Mouse (Mus musculus) midbrain, embryonic 13.5 days (tissue): Measurements from ENCODE around the gene Iltifb. TPM values are rescaled to one million over a fixed set of nuclear protein-coding genes. Genes with fewer than 3 reads are reported as not detected.
"Not testable (repeated sequence)": the region's sequence is repeated elsewhere in the genome, so short reads cannot be mapped to it uniquely, and the experiment has no call there.

Experiments used
- ATAC-seq: fragments of 200-750 bp; cut with Nextera tagmentation; 2 replicates; pipeline ENCODE4 v1.8.0; 2017; ENCODE audit warnings: mild to moderate bottlenecking, moderate TSS enrichment, moderate library complexity
- H3K27ac ChIP-seq: fragments of 300-500 bp; sonication (generic); 2 replicates; pipeline ENCODE4 v1.5.1; 2015; ENCODE audit warnings: inconsistent platforms, mild to moderate bottlenecking, moderate library complexity
- H3K27me3 ChIP-seq: fragments of 300-500 bp; sonication (generic); 2 replicates; pipeline ENCODE4 v1.6.1; 2015; ENCODE audit warnings: mild to moderate bottlenecking, inconsistent platforms
- H3K36me3 ChIP-seq: fragments of 300-500 bp; sonication (generic); 2 replicates; pipeline ENCODE4 v1.6.1; 2015; ENCODE audit warnings: mild to moderate bottlenecking, inconsistent platforms
- H3K4me1 ChIP-seq: fragments of 300-500 bp; sonication (generic); replicated peaks from 2 replicates; pipeline ENCODE4 v1.6.1; 2015; ENCODE audit warnings: inconsistent platforms
- H3K4me2 ChIP-seq: fragments of 300-500 bp; sonication (generic); replicated peaks from 2 replicates; pipeline ENCODE4 v1.6.1; 2015; ENCODE audit warnings: moderate library complexity, mild to moderate bottlenecking, inconsistent platforms
- H3K4me3 ChIP-seq: fragments of 300-500 bp; sonication (generic); replicated peaks from 2 replicates; pipeline ENCODE4 v1.5.1; 2015; ENCODE audit warnings: mild to moderate bottlenecking, inconsistent platforms
- H3K9ac ChIP-seq: fragments of 300-500 bp; sonication (generic); replicated peaks from 2 replicates; pipeline ENCODE4 v1.6.1; 2015; ENCODE audit warnings: mild to moderate bottlenecking, inconsistent platforms
- H3K9me3 ChIP-seq: fragments of 300-500 bp; sonication (generic); 2 replicates; pipeline ENCODE4 v1.6.1; 2016; ENCODE audit warnings: mild to moderate bottlenecking, inconsistent platforms
- WGBS: fragments of 180-500 bp; shearing (Covaris S2); methylation state at CpG from one replicate; pipeline ENCODE4 v1.1.7; 2015; 5-methylcytosine and 5-hydroxymethylcytosine counted together
- polyA plus RNA-seq: library from polyadenylated mRNA; unstranded; fragments of >200 nt; fragmentation: Nextera tagmentation; extraction: Ambion mirVana; gene quantifications from 2 replicates; pipeline ENCODE4 v1.2.1, GENCODE M21; 2015

The Iltifb gene
- not detected in 2 replicates for polyA plus RNA-seq

DNA sequence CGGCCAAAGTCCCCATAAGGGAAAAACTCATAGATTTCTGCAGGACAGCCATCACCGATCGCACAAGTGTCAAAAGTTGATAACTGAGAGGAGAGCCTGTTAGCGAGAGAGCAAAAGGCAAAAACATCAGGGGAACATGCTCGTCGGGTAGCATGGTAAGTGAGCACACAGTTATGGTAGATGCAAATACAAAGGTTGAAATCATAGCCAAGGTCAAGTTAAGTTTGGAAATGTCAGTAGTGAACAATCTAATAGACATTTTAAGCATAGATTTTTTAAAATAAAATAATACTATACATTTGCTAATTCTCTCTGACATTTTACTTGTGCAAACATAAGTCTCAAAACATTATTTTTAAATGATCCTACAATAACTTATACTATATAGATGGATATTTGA lies at the start of gene Iltifb:
Gene Iltifb, minus strand, starts transcription at position 101 of the 400 bp plus-strand sequence.
- Histone ChIP-seq H3K4me1 (no peaks in the 10 kb centered on the region), H3K9ac (no peak within 1 kb of the TSS), H3K9me3 (no peaks in the 10 kb centered on the region), H3K27ac (no peak within 1 kb of the TSS), H3K27me3 (no peaks in the 10 kb centered on the region), H3K4me3 (no peak within 1 kb of the TSS), H3K4me2 (no peak within 1 kb of the TSS), H3K36me3 (no peaks in the 10 kb centered on the region)
- ATAC-seq: no peak
- 94% methylated on average over 6 of the region's 6 CpGs for WGBS

DNA sequence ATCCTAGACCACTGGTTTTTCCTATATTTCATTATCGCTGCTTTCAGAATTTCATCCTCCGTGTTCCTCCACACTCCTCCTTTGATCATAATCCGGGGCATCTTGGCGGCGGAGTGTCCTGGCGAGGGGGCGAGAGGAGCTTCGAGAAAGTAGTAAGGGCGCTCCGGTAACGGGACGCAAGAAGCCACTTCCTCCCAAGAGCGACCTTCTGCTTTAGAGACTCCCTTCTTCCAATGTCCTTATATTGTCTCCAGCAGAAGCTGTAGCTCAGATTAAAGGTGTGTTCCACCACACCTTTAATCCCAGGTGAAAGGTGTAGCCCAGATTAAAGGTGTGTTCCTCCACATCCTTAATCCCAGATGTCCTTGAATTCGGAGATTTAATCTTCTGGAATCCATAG lies 48.3 kb upstream of the Iltifb start, which contains the start of gene Gm9046:
Gene Gm9046, minus strand, starts transcription at position 101 of the 400 bp plus-strand sequence.
- H3K27me3 ChIP-seq, H3K36me3 ChIP-seq, H3K27ac ChIP-seq, H3K9ac ChIP-seq, H3K9me3 ChIP-seq, H3K4me3 ChIP-seq, H3K4me2 ChIP-seq, H3K4me1 ChIP-seq, ATAC-seq: not testable (repeated sequence)
- WGBS: no CpG with 5 or more reads among the region's 14 CpGs

DNA sequence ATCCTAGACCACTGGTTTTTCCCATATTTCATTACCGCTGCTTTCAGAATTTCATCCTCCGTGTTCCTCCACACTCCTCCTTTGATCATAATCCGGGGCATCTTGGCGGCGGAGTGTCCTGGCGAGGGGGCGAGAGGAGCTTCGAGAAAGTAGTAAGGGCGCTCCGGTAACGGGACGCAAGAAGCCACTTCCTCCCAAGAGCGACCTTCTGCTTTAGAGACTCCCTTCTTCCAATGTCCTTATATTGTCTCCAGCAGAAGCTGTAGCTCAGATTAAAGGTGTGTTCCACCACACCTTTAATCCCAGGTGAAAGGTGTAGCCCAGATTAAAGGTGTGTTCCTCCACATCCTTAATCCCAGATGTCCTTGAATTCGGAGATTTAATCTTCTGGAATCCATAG lies 42.9 kb upstream of the Iltifb start, which contains the start of gene Gm9045:
Gene Gm9045, minus strand, starts transcription at position 101 of the 400 bp plus-strand sequence.
- H3K4me1 ChIP-seq, H3K4me2 ChIP-seq, H3K27me3 ChIP-seq, H3K9me3 ChIP-seq, H3K4me3 ChIP-seq, ATAC-seq, H3K9ac ChIP-seq, H3K27ac ChIP-seq, H3K36me3 ChIP-seq: not testable (repeated sequence)
- no CpG with 5 or more reads among the region's 14 CpGs for WGBS

DNA sequence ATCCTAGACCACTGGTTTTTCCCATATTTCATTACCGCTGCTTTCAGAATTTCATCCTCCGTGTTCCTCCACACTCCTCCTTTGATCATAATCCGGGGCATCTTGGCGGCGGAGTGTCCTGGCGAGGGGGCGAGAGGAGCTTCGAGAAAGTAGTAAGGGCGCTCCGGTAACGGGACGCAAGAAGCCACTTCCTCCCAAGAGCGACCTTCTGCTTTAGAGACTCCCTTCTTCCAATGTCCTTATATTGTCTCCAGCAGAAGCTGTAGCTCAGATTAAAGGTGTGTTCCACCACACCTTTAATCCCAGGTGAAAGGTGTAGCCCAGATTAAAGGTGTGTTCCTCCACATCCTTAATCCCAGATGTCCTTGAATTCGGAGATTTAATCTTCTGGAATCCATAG lies 37.5 kb upstream of the Iltifb start, which contains the start of gene Gm9044:
Gene Gm9044, minus strand, starts transcription at position 101 of the 400 bp plus-strand sequence.
- H3K4me1 ChIP-seq, H3K27ac ChIP-seq, H3K9me3 ChIP-seq, H3K4me3 ChIP-seq, H3K36me3 ChIP-seq, H3K27me3 ChIP-seq, H3K4me2 ChIP-seq, H3K9ac ChIP-seq, ATAC-seq: not testable (repeated sequence)
- WGBS: no CpG with 5 or more reads among the region's 14 CpGs

DNA sequence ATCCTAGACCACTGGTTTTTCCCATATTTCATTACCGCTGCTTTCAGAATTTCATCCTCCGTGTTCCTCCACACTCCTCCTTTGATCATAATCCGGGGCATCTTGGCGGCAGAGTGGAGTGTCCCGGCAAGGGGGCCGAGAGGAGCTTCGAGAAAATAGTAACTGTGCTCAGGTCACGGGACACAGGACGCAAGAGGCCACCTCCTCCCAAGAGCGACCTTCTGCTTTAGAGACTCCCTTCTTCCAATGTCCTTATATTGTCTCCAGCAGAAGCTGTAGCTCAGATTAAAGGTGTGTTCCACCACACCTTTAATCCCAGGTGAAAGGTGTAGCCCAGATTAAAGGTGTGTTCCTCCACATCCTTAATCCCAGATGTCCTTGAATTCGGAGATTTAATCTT lies 32.0 kb upstream of the Iltifb start, which contains the start of gene Gm9040:
Gene Gm9040, minus strand, starts transcription at position 101 of the 400 bp plus-strand sequence.
- not testable (repeated sequence) for H3K36me3 ChIP-seq, H3K9me3 ChIP-seq, H3K4me1 ChIP-seq, H3K27me3 ChIP-seq, H3K4me2 ChIP-seq, ATAC-seq, H3K4me3 ChIP-seq, H3K27ac ChIP-seq, H3K9ac ChIP-seq
- WGBS: no CpG with 5 or more reads among the region's 11 CpGs

DNA sequence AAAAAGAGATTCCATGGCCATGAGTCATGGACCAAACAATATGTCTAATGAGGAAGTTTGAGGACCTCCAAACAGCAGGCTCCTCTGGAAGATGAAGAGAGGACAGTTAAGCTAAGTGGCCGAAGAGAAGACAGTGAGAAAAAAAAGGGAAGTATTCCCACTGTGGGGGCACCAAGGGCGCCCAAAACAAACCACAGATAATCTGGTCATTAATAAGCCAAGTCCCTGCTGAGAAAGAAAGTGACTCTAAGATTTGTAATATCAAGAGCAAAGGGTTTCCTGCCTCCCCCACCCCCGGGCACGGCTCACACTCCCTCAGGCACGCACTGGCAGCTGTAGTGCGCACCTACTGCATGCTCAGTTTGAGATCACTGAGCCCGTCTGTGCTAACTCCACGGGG lies 24.2 kb upstream of the Iltifb start:
- no peak overlapping the region for H3K4me2 ChIP-seq
- H3K9me3 ChIP-seq: no peaks in the 10 kb centered on the region
- H3K27ac ChIP-seq: no peak overlapping the region
- no peaks in the 10 kb centered on the region for H3K27me3 ChIP-seq
- H3K9ac ChIP-seq: no peak overlapping the region
- no peaks in the 10 kb centered on the region for H3K36me3 ChIP-seq
- H3K4me3 ChIP-seq: no peak overlapping the region
- ATAC-seq: no peak
- 92% methylated on average over 8 of the region's 8 CpGs for WGBS
- no peaks in the 10 kb centered on the region for H3K4me1 ChIP-seq

DNA sequence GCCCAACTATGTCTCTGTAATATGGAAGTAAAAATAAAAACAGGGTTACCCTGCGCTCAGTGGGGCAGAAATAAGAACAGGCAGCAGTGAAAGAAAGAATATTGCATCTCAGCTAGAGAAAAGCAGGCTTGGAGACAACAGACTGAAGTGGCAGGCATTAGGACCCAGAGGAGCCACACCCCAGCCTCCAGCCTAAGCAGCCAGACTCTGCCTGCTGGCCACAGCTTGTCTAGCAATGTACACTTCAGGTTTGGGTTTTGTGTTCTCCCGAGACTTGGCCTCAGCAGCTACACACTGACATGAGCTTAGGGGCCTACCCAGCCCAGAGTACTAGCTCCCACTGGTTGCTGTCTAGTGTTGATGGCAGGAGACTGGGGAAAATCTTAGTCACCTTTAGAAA lies 7.3 kb upstream of the Iltifb start:
- ATAC-seq, H3K4me1 ChIP-seq, H3K36me3 ChIP-seq, H3K9me3 ChIP-seq, H3K9ac ChIP-seq, H3K27me3 ChIP-seq, H3K4me3 ChIP-seq, H3K4me2 ChIP-seq, H3K27ac ChIP-seq: not testable (repeated sequence)
- WGBS: 43% methylated on average over 2 of the region's 2 CpGs

DNA sequence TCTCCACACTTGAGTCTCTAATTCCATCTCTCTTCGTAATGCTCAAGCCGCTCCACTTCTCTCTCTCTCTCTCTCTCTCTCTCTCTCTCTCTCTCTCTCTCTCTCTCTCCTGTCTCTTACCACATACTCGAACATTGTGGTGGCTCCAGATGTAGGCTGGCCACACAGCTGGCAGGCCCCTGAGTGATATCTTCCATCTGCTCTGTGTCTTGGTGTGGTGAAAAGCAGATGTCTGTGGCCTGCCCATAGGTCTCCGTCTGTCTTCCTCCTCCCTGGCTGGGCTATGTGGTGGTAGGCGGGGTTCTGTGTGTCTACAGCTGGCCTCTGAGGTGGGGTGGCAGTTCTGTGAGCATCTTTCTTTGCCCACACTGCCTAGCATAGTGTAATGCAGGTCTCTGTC lies 11.8 kb downstream of the Iltifb start:
- not testable (repeated sequence) for ATAC-seq, H3K36me3 ChIP-seq
- 95% methylated on average over 2 of the region's 5 CpGs for WGBS

DNA sequence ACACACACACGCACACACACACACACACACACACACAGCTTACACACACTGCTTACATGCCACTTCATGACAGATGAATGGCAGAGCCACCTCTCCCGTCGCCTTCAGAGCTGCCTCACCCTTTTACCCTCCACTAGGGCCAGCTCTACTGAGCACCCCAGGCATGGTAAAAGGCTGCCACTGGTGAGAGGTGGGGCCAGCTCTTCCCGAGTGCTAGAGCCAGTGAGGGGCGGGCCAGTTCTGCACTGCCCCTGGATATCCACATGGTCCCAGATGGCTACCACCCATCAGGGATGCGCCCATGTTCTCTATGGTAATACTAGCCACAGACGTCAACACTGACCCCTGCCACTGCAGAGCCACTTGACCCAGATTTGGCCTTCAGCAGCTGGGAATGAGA lies 12.3 kb downstream of the Iltifb start:
- ATAC-seq, H3K4me2 ChIP-seq, H3K36me3 ChIP-seq, H3K27me3 ChIP-seq, H3K27ac ChIP-seq, H3K9ac ChIP-seq, H3K4me1 ChIP-seq, H3K9me3 ChIP-seq, H3K4me3 ChIP-seq: not testable (repeated sequence)
- 81% methylated on average over 7 of the region's 7 CpGs for WGBS

More for the DNA sequence above, 11.8 kb downstream of the Iltifb start:
- not testable (repeated sequence) for H3K9me3 ChIP-seq, H3K9ac ChIP-seq, H3K4me2 ChIP-seq, H3K27ac ChIP-seq, H3K27me3 ChIP-seq, H3K4me3 ChIP-seq, H3K4me1 ChIP-seq

DNA sequence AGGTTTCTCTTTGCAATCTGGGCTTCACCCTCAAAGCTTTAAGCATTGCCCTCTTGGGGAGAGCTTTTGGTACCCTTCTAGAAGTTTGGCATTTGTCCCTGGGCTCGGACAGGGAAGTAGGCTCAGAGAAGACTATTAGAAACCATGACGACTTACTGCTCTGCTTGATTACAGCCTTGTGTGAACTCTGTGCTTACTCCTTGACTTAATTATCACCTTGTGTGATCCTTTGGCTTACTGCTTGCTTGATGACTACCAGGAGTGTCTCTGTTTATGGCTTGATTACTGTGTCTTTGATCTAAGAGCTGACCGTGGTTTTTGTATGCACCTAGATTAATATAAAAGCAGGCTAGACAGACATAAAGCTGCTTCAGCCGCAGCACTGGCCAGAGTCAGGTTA lies 16.8 kb downstream of the Iltifb start:
- H3K4me2 ChIP-seq, H3K27ac ChIP-seq, H3K4me3 ChIP-seq, H3K27me3 ChIP-seq, H3K9ac ChIP-seq, H3K36me3 ChIP-seq, ATAC-seq, H3K4me1 ChIP-seq, H3K9me3 ChIP-seq: not testable (repeated sequence)
- WGBS: no CpG with 5 or more reads among the region's 4 CpGs

DNA sequence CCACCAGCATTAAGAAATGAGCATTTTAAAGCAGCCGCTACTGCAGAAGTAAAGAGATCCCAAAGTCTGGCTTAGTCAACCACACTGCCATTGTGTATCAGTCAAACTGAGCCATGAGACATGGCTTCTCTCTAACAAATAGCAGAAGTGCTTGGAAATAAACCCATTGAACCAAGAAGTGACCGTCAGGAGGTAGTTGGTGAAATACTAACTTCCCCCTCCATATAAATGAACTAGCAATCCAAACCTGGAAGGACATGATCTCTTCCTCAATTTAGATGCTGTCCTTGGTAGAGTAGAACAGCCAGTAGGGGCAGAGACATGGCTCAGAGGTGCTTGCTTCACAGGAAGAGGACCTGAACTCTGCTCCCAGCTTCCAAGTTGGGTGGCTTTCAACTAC lies 23.4 kb downstream of the Iltifb start:
- H3K4me3 ChIP-seq, H3K27ac ChIP-seq, H3K9me3 ChIP-seq, H3K4me1 ChIP-seq, H3K4me2 ChIP-seq, ATAC-seq, H3K27me3 ChIP-seq, H3K36me3 ChIP-seq, H3K9ac ChIP-seq: not testable (repeated sequence)
- 100% methylated on average over 1 of the region's 2 CpGs for WGBS

DNA sequence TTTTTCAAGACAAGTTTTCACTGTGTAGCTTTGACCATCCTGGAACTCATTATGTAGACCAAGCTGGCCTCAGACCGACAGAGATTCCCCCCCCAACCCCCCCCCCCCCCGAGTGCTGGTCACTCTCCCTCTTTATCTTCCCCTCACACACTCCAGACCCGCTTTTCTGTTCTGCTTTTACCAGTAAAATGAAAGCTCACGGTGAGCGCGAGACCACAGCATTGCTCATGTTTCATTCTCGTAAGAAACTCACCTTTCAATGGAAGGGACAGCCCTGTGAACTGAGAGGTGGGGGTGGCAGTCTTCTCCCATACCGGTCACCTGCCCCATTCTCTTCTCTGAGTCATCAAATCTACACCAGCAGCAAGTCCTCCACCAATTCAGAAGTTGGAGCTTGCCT lies 26.0 kb downstream of the Iltifb start:
- H3K9me3 ChIP-seq, ATAC-seq, H3K4me2 ChIP-seq, H3K9ac ChIP-seq, H3K4me1 ChIP-seq, H3K27me3 ChIP-seq, H3K27ac ChIP-seq, H3K36me3 ChIP-seq, H3K4me3 ChIP-seq: not testable (repeated sequence)
- WGBS: 100% methylated on average over 1 of the region's 8 CpGs

DNA sequence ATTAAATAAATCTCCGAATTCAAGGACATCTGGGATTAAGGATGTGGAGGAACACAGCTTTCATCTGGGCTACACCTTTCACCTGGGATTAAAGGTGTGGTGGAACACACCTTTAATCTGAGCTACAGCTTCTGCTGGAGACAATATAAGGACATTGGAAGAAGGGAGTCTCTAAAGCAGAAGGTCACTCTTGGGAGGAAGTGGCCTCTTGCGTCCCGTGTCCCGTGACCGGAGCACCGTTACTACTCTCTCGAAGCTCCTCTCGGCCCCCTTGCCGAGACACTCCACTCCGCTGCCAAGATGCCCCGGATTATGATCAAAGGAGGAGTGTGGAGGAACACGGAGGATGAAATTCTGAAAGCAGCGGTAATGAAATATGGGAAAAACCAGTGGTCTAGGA lies 36.5 kb downstream of the Iltifb start, which contains the start of gene Gm32802:
Gene Gm32802, plus strand, starts transcription at position 301 of the 400 bp plus-strand sequence.
- H3K9me3 ChIP-seq, H3K9ac ChIP-seq, H3K36me3 ChIP-seq, H3K4me2 ChIP-seq, H3K27ac ChIP-seq, ATAC-seq, H3K27me3 ChIP-seq, H3K4me1 ChIP-seq, H3K4me3 ChIP-seq: not testable (repeated sequence)
- WGBS: no CpG with 5 or more reads among the region's 13 CpGs
